Mouse (Mus musculus) frontal cortex, postnatal 25 days (tissue): Measurements from ENCODE around the gene Clec16a.

Experiments
- DNase-seq, 2 experiments: peaks; one replicate each; pipeline ENCODE4 v3.0.0; 2022; ENCODE audit warnings: low spot score in 2 of 2

The Clec16a gene

DNA sequence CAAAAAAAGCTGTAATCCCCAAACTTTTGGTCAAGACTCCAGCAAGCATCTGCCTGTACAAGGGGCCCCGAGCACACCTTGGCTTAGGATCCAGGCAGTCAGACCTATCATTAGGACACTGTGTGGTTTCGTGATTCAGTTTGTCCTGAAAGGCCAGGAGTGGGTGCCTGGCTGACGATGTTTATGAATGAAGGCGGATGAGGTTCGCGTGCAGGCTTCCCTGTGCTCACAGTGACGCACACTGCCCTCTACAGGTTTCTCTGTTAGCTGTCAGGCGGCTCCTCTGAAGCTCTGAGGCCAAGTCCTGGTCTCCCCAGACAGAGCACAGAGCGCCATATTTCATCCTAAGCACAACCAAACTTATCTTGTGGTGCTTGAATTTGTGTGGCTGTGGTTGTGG lies 241.1 kb downstream of the Clec16a start:
- DNase-seq, result peak; percentile 64 to 69

DNA sequence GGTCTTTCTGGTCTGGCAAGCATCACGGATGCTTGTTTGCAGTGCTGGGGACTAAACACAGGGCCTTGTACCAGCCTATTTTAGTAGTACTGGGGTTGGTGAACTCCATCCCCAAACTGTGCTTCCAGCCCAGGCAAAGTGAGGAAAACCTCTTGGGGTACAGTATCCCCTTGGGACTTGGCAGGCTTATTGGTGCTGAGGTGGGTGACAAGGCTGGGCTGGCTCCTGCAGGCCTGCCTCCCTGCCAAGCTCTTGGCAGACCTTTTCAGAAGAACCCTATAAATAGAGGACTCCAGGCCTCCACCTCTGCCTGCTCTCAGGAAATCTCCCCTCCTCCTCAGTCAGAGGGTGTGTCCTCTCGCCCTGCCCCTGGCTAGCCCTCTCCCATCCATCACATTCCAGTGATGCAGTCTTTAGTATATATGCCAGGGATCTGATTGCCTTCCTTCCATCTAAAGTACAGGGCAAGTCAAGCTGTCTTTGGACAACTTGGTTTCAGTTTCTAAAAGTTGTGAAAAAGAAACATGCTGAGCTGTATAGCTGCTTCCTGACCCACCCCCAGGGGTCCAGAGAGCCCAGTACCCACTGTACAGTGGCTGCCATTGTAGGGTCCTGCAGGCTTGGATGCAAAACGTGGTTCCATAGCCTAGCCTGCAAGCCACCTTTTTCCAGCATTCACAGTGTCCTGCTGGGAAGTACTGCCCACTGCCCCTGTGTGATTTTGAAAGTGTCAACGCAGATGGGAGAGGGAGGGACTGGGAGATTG lies 241.8 kb downstream of the Clec16a start:
- DNase-seq, result no peak

DNA sequence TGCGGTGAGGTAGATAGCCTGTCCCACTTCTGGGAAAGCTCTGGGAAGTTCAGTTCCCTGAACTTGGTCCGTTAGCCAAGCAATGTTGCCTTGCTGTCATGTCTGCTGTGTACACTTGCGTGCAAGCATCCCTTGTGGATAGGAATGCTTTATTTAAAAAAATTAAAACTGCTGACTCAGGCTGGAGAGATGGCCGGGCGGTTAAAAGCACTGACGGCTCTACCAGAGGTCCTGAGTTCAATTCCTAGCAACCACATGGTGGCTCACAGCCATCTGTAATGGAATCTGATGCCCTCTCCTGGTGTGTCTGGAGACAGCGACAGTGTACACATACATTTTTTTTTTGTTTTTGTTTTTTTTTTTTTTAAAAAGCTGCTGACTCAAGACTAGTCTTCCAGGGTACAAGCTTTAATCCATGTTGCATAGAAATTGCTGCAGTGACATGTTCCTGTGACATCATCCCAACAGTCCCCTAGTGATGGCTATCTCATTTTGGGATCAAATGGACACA lies 242.5 kb downstream of the Clec16a start:
- no peak for DNase-seq

DNA sequence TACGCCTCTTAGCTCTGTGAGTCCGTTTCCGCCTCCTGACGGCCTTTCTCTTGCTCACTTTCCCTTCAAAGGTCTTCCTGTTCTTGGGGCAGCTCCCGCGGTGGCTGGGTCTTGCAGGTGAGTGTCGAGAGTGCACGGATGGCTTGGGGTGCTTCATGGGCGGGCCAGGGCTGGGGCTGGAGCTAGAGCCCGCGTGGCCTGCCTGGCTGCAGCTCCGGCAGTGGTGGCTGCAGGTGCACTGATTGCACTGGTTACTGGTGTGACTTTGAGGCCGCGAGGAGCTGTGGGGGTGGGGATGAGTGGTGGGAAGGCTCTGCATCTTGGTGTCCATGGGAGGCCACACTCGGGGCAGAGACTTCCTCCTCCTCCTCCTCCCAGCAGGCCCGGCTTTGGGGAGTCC lies 243.1 kb downstream of the Clec16a start, which contains the start of gene Tnp2:
Gene Tnp2 (minus strand): TSS at position 390 of the 400 bp plus-strand sequence.
- DNase-seq, result no peak

DNA sequence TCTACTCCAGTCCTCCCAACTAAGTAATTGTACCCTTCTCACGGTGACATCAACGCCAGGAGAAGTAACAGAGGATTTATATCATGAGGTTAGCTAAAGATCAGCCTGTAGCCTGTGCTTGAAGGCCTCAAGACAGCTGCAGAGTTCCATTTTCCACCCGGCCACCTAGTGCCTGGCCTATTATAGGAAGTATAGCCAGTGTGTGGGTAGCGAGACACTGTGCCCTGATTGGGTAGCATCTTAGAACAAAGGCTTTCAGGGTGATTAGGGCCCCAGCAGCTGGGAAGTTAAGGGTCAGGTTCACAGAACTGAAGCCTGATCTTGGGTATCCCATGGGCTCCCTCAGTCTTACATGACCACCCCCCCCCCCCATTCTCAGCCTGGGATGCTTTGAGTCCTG lies 243.7 kb downstream of the Clec16a start:
- no peak for DNase-seq

DNA sequence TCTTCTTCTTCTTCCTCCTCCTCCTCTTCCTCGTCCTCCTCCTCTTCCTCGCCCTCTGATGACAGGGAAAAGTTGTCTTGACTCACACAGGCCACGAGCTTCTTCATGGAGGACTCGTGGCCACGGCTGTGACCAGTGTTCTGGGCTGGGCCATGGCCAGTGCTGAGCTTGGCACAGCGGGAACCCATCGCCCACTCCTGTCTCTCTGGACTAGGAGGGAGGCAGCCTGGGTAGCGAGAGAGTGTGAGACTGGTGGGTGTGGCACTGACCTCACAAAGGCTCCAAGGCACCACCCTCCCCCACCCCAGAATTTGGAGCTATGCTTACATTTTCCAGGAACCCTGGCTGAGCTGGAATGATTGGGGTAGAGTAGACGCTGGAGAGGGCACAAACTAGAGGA lies 245.6 kb downstream of the Clec16a start, which contains the start of gene Prm3:
Gene Prm3 (minus strand): TSS at position 213 of the 400 bp plus-strand sequence.
- DNase-seq, result no peak
